Mouse (Mus musculus): Measurements from ENCODE around the gene Dnm3.

The Dnm3 gene

DNA sequence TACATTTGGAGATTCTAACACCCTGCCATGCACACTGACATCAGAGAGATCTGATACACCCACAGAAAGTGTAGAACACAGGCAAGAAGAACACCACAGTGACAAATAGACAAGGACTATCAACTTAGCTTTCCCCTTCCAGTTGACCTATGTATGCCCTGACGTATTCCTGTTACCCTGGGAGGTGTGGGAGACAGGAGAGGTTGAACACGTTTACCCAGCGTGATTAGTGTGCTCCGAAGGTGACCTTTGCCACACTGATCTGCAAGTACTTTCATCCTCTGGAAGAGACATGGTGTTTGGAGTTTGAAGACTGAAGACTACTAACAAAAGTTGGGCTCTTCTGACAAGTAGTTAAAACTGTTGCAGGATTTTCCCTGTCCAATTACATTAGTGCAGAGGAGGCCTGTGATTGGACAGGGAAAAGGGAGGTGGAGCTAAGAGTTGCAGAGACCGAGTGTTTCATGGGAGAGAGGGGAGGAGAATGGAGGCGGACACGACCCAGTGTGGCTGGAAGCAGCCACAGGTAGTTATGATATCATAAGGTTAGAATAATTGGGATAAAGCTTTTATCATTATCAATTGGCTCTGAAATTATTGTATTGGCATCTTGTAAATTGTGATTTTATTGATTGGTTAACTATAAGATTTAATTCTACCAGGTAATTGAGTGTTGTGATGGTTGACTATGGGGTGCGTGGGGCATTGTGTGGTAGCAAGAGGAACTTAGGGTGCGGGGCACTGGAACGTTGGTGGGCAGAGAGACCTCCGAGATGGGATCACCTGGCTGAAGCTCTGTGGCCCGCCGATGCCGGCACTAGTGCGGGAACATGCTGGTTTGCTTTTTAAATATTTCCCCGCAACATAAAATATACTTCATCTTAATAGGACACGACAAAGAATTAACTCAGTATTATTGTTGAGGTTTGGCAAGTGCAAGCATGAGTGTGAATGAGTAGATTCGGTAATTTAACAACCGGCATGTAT is 519.6 kb downstream of the Dnm3 start:
- no peak for TF ChIP-seq NANOG (IDR thresholded peaks at IDR 0.05; ENCODE audit: borderline replicate concordance, low read length)
- TF ChIP-seq POU5F1 (IDR thresholded peaks at IDR 0.05; ENCODE audit: borderline replicate concordance, low read length): no peak
- no peak for TF ChIP-seq CTCF (conservative IDR thresholded peaks at IDR 0.05; ENCODE audit: low read length)
- no peaks in the 10 kb centered on the region for H3K9me3 ChIP-seq (ENCODE audit: low read length)

GRCm38 (mm10) chr1:161955846-161956245 is 522.0 kb downstream of the Dnm3 start:
- no peaks in the 10 kb centered on the region for H3K36me3 ChIP-seq (ENCODE audit: insufficient read depth, low read length)
- TF ChIP-seq POU5F1 (IDR thresholded peaks at IDR 0.05; ENCODE audit: borderline replicate concordance, low read length): no peak
- no peak overlapping the region for H3K4me3 ChIP-seq (replicated peaks; ENCODE audit: low read length)
- H3K27me3 ChIP-seq (ENCODE audit: insufficient read depth, low read length): no peaks in the 10 kb centered on the region
- peaks cover 15% of the 10 kb centered on the region for H3K4me1 ChIP-seq (replicated peaks; ENCODE audit: low read depth, low read length)
- no peaks in the 10 kb centered on the region for H3K9me3 ChIP-seq (ENCODE audit: low read length)

More for the DNA sequence above, 519.6 kb downstream of the Dnm3 start:
- no peaks in the 10 kb centered on the region for H3K36me3 ChIP-seq (ENCODE audit: insufficient read depth, low read length)
- peak overlapping the region; percentile 64 for H3K4me3 ChIP-seq (replicated peaks; ENCODE audit: low read length)
- no peaks in the 10 kb centered on the region for H3K27me3 ChIP-seq (ENCODE audit: insufficient read depth, low read length)
- peaks cover 15% of the 10 kb centered on the region for H3K4me1 ChIP-seq (replicated peaks; ENCODE audit: low read depth, low read length)

GRCm38 (mm10) chr1:161952599-161952998 is 525.2 kb downstream of the Dnm3 start:
- TF ChIP-seq CTCF (conservative IDR thresholded peaks at IDR 0.05; ENCODE audit: low read length) (no peak), POU5F1 (IDR thresholded peaks at IDR 0.05; ENCODE audit: borderline replicate concordance, low read length) (no peak), NANOG (IDR thresholded peaks at IDR 0.05; ENCODE audit: borderline replicate concordance, low read length) (no peak)
- H3K36me3 ChIP-seq (ENCODE audit: insufficient read depth, low read length): no peaks in the 10 kb centered on the region
- no peaks in the 10 kb centered on the region for H3K9me3 ChIP-seq (ENCODE audit: low read length)
- H3K27me3 ChIP-seq (ENCODE audit: insufficient read depth, low read length): no peaks in the 10 kb centered on the region
- H3K4me1 ChIP-seq (replicated peaks; ENCODE audit: low read depth, low read length): peaks cover 10% of the 10 kb centered on the region
- H3K4me3 ChIP-seq (replicated peaks; ENCODE audit: low read length): no peak overlapping the region

GRCm38 (mm10) chr1:161951009-161951779 is 526.6 kb downstream of the Dnm3 start:
- Histone ChIP-seq H3K36me3 (ENCODE audit: insufficient read depth, low read length) (no peaks in the 10 kb centered on the region), H3K4me3 (replicated peaks; ENCODE audit: low read length) (no peak overlapping the region), H3K4me1 (replicated peaks; ENCODE audit: low read depth, low read length) (peaks cover 8% of the 10 kb centered on the region; the same call in 1 of the 2 replicates), H3K9me3 (ENCODE audit: low read length) (no peaks in the 10 kb centered on the region), H3K27me3 (ENCODE audit: insufficient read depth, low read length) (no peaks in the 10 kb centered on the region)
- TF ChIP-seq POU5F1 (IDR thresholded peaks at IDR 0.05; ENCODE audit: borderline replicate concordance, low read length): no peak
- TF ChIP-seq NANOG (IDR thresholded peaks at IDR 0.05; ENCODE audit: borderline replicate concordance, low read length): no peak
- TF ChIP-seq CTCF (conservative IDR thresholded peaks at IDR 0.05; ENCODE audit: low read length): no peak

- Histone ChIP-seq H3K27me3 (ENCODE audit: insufficient read depth, low read length) (no peaks in the 10 kb centered on the region), H3K4me3 (replicated peaks; ENCODE audit: low read length) (no peak overlapping the region)
- TF ChIP-seq CTCF (conservative IDR thresholded peaks at IDR 0.05; ENCODE audit: low read length) (no peak), POU5F1 (IDR thresholded peaks at IDR 0.05; ENCODE audit: borderline replicate concordance, low read length) (no peak), NANOG (IDR thresholded peaks at IDR 0.05; ENCODE audit: borderline replicate concordance, low read length) (no peak)
These were observed 535.8 kb downstream of the Dnm3 start for GRCm38 (mm10) chr1:161942082-161942481.

More at GRCm38 (mm10) chr1:161942082-161942481, 535.8 kb downstream of the Dnm3 start:
- Histone ChIP-seq H3K4me1 (replicated peaks; ENCODE audit: low read depth, low read length) (no peaks in the 10 kb centered on the region), H3K36me3 (ENCODE audit: insufficient read depth, low read length) (no peaks in the 10 kb centered on the region), H3K9me3 (ENCODE audit: low read length) (no peaks in the 10 kb centered on the region)

Measured in E14TG2a.4 (cell line).